Comparison of ENCODE assay signal across 10 mouse cellular contexts in genomic region chr3:107458528-107459195, GRCm38 (mm10). TPM values are rescaled to one million over a fixed set of nuclear protein-coding genes. Genes with fewer than 3 reads are reported as not detected.
DNase-seq lines count a peak whose midpoint lies in the region; ATAC-seq lines count a peak whose summit lies in the region.
"Had no signal": no experiment of that assay in that cellular context is flagged by ENCODE, and none has a peak within 500 bp of the region (broad histone marks: within the 10 kb centered on the region; RNA-seq: fewer than 3 reads in every experiment).

No protein-coding gene starts in this region.

- peaks cover 99% of the 10 kb centered on the region for H3K27me3 ChIP-seq in megakaryocyte, embryonic 14.5 days (replicated peaks)
- H3K27me3 ChIP-seq in neural tube, embryonic 12.5 days (replicated peaks), result peaks cover 81% of the 10 kb centered on the region

- peak; percentile 5 to 25 for DNase-seq in adrenal gland, postnatal 36 days
- DNase-seq in adrenal gland, adult 8-10 months, result no peak
- peak; percentile 23 for DNase-seq in kidney, postnatal 10 days
- no peak for DNase-seq in spleen, postnatal 36 days (ENCODE audit: low spot score in 2 of 2)

- no peak overlapping the region for H3K27ac ChIP-seq in neural tube, embryonic 12.5 days

- no peak for ATAC-seq in megakaryocyte, adult 5-6 weeks (ENCODE audit: poor library complexity, severe bottlenecking)
- ATAC-seq in frontal cortex, adult (ENCODE audit: low TSS enrichment), result peak; percentile 8; the same call in 1 of the 2 replicates
- 0 out of 2 replicates have a peak, but pooled peaks have one; percentile 2 for ATAC-seq in neural tube, embryonic 12.5 days (ENCODE audit: low FRiP score, low read depth)

- H3K36me3 ChIP-seq in megakaryocyte, embryonic 14.5 days (replicated peaks; ENCODE audit: low read length), result no peaks in the 10 kb centered on the region
- no peaks in the 10 kb centered on the region for H3K36me3 ChIP-seq in neural tube, embryonic 12.5 days

- H3K9me3 ChIP-seq in megakaryocyte, embryonic 14.5 days, result no peaks in the 10 kb centered on the region
- no peaks in the 10 kb centered on the region for H3K9me3 ChIP-seq in neural tube, embryonic 12.5 days

- peak overlapping the region; percentile 79 for H3K4me3 ChIP-seq in megakaryocyte, embryonic 14.5 days (replicated peaks)
- peak overlapping the region; percentile 54 for H3K4me3 ChIP-seq in neural tube, embryonic 12.5 days

- WGBS in neural tube, embryonic 12.5 days, result under 1% methylated on average over 51 of the region's 51 CpGs

- H3K4me2 ChIP-seq in neural tube, embryonic 12.5 days (replicated peaks), result peak overlapping the region; percentile 99

- peaks cover 24% of the 10 kb centered on the region for H3K4me1 ChIP-seq in megakaryocyte, embryonic 14.5 days
- peaks cover 23% of the 10 kb centered on the region for H3K4me1 ChIP-seq in neural tube, embryonic 12.5 days

- H3K9ac ChIP-seq in neural tube, embryonic 12.5 days, result 0 out of 2 replicates have a peak overlapping the region, but pooled peaks have one; percentile 54

RNA-seq across cellular contexts. Expression of gene Kcnc4, which starts 0.7 kb away (rescaled TPM):
- total RNA-seq in adrenal gland, postnatal 36 days (2021), result 10 to 100 TPM in 1 of 2 experiments, 1 to 10 TPM in 1; 5.1 to 10.5 TPM
- total RNA-seq in adrenal gland, adult 8-10 months (2022), result 10 to 100 TPM; 10.3 to 19.0 (median 12.7) TPM
- not detected in 2 replicates for polyA plus RNA-seq in megakaryocyte, embryonic 14.5 days (2012; ENCODE audit: insufficient read depth, low replicate concordance)
- total RNA-seq in megakaryocyte, adult 5-6 weeks (2015), result not detected in 2 replicates
- not detected in 2 replicates for total RNA-seq in megakaryocyte, adult 5-6 weeks (2017)
- polyA plus RNA-seq in neural tube, embryonic 12.5 days (2016; fragmentation: Nextera tagmentation; extraction: Ambion mirVana), result 0.45 and 0.71 TPM in 2 replicates
- total RNA-seq: neutrophil, adult 5-6 weeks had no signal
- polyA plus RNA-seq: C2C12 had no signal

RNA-seq across cellular contexts. Expression of gene Slc6a17, which starts 59.2 kb away (rescaled TPM):
- total RNA-seq in adrenal gland, postnatal 36 days (2021), result 10 to 100 TPM in 1 of 2 experiments, 1 to 10 TPM in 1; 2.5 to 10.7 TPM
- total RNA-seq in adrenal gland, adult 8-10 months (2022), result 10 to 100 TPM in 2 of 4 experiments, 1 to 10 TPM in 2; 8.9 to 20.2 (median 13.4) TPM
- polyA plus RNA-seq in megakaryocyte, embryonic 14.5 days (2012; ENCODE audit: insufficient read depth, low replicate concordance), result not detected in 2 replicates
- total RNA-seq in megakaryocyte, adult 5-6 weeks (2015), result not detected in 2 replicates
- not detected in 2 replicates for total RNA-seq in megakaryocyte, adult 5-6 weeks (2017)
- 3.3 and 5.2 TPM in 2 replicates for polyA plus RNA-seq in neural tube, embryonic 12.5 days (2016; fragmentation: Nextera tagmentation; extraction: Ambion mirVana)

Comparison
In these comparisons a context has a peak if more than half of its experiments do, and no peak if none do; other contexts are left out.
1. DNase-seq: peak in adrenal gland, postnatal 36 days (2 of 2) and kidney, postnatal 10 days (single experiment); none in adrenal gland, adult 8-10 months (single experiment) and spleen, postnatal 36 days (0 of 2).
2. RNA of gene Kcnc4, which starts 0.7 kb away (total RNA-seq): 10.3 to 19.0 TPM in adrenal gland, adult 8-10 months and 5.1 to 10.5 TPM in adrenal gland, postnatal 36 days; not detected in megakaryocyte, adult 5-6 weeks; every median in the first group is over 4 times any median in the second.